Mouse (Mus musculus) thymus, adult 2 months (tissue): ENCODE results near the gene Srrm2.

Experiments
- CTCF ChIP-seq: fragments of 200-500 bp; IDR thresholded peaks from 2 replicates; pipeline ENCODE4 v1.5.1; 2012; ENCODE audit warnings: mild to moderate bottlenecking, control low read depth, low read length, moderate library complexity, borderline replicate concordance; ENCODE audit not compliant: control insufficient read depth, poor library complexity, insufficient read depth; ENCODE audit errors: extremely low read depth
- POLR2A ChIP-seq: fragments of 200-500 bp; IDR thresholded peaks from 2 replicates; pipeline ENCODE4 v1.6.1; 2012; ENCODE audit warnings: mild to moderate bottlenecking, low read length, control low read depth, moderate library complexity; ENCODE audit not compliant: control insufficient read depth, poor library complexity, insufficient read depth; ENCODE audit errors: extremely low read depth

GRCm38 (mm10) chr17:23797316-23797715 lies 7.0 kb downstream of the Srrm2 start:
- no peak for TF ChIP-seq CTCF
- TF ChIP-seq POLR2A, result no peak
